Mouse (Mus musculus): Measurements from ENCODE around the gene Sestd1. TPM values are rescaled to one million over a fixed set of nuclear protein-coding genes. Genes with fewer than 3 reads are reported as not detected.

The Sestd1 gene
- total RNA-seq, 2 experiments from 2014 or later: 12.6 to 18.9 TPM

DNA sequence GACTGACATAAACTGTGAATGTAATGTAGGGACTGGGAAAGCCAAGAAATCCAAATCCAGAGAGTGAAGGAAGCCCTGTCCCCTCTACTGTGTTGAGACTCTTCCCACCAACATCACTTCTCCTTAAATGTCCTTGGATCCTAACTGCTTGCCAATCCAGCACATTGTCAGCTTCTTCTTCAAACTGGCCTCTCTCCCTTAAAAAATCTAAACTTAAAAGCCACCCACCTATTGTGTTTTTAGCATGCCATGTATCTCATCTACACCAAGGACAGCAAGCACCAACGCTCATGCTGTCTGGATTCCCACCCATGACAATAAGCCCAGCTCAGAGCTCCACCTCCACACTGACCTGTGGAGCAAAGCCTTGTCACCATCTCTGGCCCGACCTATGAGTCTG, 7.4 kb downstream of the Sestd1 start:
- DNase-seq (ENCODE audit: low spot score in 2 of 2): no peak

DNA sequence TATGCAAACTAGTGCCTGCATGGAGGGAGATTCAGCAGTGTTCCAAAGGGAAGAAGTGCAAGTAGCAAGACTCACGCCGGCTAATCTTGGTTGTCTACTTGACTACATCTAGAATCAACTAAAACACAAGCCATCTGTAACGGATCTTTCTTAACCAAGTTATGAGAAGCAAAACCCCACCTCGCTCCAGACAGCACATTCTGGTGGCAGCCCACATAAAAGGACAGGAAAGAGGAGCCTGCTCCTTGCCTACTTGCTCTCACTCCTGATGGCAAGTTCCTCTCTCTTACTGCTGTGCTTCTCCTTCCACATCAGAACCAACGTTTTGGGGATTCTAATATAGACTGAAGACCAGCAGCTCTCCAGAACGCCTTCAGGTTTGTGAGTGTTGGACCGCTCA, 9.6 kb downstream of the Sestd1 start:
- no peak for DNase-seq (ENCODE audit: low spot score in 2 of 2)

DNA sequence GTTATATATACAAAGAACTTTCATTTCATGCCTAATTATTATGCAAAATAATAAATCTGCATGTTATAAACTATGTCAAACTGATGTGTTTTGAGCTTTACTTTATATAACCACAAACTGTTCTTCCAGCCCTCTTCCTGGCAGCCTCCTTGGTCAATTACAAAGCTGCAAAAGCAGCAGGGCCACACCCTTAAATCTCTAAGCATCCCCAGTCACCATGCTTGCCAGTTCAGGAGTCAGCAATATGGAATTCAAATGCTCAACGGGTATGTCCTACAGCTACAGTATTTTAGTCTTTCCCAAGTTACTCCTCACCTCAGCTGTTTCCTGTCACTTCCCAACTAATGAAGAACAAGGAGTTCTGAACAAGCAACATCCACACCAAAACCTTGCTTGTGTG, 10.3 kb downstream of the Sestd1 start:
- no peak for DNase-seq (ENCODE audit: low spot score in 2 of 2)

DNA sequence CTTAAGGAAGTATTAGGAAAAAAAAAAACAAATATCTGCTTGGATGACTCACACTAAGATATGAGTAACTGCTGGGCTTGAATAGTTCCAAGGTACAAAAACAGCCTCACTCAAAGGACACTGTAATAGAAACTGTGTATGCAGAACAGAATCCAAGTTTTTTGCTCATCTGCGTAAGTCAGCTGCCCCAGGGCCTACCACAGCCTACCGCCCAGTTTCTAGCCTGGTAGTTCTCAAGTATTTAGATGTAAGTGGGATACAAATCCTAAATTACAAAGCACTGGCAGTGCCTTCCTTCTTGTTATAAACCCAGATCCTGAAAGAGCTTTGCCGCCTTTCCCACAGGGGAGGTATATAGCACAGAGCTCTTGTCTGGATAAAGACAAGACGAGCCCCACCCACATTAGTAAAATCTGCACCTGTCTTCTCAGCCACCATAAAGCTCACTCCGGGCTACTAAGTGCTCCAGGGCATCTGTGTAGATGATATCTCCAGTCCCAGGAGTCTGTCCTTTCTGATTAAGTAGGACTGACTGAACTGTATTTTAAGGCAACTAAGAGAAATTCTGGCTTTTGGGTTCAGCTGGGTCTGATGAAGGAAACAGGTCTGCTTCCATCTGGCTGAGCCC, 11.7 kb downstream of the Sestd1 start:
- DNase-seq (ENCODE audit: low spot score in 2 of 2): no peak

DNA sequence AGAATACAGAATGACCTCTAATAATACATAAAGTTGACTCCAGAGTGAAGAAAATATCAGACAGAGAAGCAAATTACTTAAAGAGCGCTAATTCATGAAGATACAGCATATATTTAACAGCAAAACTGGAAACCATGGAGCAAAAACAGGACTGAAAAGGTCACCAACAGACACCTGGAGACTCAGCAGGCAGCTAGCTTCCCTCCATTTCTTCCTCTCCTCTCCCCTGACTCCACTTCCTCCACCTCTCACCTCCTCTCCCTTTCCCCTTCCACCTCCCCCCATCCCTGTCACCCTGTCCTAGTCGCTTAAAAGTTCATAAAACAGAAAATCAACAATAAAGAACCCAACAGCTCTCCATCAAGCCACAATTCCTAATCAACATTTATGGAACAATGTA, 13.5 kb downstream of the Sestd1 start:
- DNase-seq (ENCODE audit: low spot score in 2 of 2): no peak

DNA sequence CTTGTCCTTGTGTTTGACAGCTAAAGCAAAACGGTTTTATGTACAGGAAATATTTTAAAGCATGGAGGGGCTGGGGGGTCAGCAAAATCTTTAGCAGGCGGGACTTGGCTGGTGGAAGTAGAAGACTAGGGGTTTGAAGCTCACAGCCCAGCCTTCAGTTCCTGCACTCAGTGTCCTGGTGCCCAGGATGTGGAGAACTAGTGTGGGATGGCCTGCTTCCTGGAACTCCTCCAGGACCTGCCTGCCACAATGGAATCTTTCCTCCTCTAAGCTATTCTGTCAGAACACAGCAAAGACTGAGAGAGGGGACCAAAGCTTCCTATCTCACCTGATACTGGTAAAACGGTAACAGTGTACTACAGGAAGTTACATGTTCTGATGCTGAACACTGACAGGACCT, 14.4 kb downstream of the Sestd1 start:
- no peak for DNase-seq (ENCODE audit: low spot score in 2 of 2)

DNA sequence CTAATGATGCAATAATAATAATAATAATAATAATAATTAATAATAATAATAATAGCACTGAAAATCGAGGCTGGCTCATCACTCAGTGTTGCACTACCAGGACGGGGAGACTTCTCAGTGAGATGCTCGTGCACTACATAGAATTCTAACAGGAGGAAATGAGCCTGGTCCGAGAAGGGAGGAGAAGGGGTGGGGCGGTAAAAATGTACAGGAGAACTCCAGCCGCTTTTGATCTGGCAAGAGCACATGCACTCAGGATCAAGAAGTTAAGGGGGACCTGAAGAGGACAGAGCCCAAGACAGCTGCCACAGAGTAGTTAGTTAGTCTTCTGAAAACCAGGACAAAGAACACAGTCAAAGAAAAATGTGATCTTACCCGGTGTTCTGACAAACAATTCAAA, 15.1 kb downstream of the Sestd1 start:
- no peak for DNase-seq (ENCODE audit: low spot score in 2 of 2)

DNA sequence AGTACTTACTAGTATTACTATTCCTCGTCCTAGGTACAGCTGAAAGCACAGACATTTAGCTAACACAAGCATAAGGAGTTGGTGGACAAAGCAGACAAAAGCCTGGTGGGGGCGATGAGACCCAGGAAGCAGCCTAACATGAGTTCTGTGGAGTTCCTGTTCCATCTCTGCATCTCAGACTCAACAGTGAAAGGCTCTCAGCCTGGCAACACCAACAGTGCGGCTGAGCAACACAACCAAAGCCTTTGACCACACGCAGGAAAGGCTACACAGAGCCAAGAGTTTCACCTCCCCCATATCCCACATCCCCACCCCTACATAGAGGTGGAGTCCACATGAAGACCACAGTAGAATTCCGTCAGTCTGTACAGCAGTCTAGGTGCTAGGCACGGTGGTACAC, 15.8 kb downstream of the Sestd1 start:
- no peak for DNase-seq (ENCODE audit: low spot score in 2 of 2)

DNA sequence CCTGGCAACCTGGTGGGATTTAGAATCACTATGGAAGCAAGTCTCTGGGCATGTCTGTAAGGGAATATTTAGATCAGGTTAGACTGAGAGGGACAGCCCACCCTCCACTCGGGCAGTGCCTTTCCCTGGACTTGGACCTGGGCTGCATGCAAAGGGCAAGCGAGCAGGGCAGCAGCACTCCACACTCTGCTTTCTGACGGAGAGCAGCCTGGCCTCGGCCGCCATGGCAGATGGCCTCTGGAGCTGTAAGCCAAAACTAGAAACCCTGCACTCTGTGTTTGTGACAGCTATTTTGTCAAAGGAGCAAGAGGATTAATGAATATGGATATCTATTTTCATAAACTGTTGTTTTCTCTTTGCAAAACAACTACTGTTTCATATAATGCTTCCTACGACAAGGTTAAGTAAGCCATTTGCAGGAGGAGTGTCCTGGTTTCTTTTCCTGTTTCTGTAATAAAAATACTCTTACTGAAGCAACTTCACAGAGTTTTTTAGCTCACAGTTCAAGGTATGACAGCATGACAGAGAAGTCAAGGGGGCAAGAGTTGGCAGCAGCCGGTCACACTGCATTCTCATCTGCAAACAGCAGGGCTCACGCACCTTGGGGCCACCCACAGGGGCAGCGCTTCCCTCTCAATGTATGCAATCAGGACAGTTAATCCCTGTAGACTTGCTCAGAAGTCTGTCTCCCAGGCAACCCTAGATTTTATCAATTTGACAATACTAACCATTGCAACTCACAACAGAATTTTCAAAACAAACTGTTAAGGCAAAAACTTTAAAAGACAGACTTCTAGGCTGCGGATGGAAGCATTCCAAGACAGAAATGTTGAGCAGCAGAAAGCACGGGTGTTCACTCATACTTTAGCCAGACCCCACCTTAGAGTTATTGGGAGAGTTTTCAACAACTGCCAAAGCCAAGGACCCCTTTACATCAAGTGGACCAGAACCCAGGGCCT, 16.6 kb downstream of the Sestd1 start:
- no peak for DNase-seq (ENCODE audit: low spot score in 2 of 2)

DNA sequence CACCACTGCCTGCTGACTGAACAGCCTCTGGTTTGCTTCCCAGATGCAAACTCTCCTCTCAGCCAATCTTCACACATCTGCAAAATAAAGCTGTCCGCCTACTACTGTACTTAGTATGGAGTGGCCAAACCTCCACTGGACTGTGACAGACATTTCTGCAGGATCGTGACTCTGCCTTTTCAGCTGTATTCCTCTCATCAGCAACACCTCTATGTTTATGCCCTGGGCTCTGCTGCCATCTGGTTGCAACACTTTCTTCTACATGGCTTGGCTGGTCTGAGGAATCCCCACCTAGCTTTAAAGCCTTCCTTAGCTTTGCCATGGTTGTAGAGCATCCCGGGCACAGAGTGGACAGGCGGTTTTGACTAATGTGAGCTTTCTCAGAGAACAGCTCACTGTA, 20.3 kb downstream of the Sestd1 start:
- DNase-seq (ENCODE audit: low spot score in 2 of 2): no peak

DNA sequence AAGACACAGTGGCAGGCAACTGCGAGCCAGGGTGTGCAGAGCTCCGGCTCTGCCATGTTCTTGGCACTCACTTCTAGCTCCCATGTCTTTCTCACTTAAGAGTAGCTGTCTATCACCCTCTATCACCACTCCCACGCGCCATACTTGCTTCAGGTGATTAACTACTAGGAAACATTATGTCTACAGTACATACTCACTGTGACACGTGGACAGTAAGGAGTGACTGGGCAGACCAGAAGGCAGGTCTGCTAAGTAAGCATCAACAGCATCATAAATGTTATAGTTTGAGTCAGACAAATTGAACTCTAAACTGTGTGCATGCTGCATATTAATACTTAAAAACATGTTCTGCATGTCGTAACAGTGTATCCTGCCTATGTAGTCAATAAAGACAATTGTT, 27.2 kb downstream of the Sestd1 start:
- DNase-seq (ENCODE audit: low spot score in 2 of 2): no peak

DNA sequence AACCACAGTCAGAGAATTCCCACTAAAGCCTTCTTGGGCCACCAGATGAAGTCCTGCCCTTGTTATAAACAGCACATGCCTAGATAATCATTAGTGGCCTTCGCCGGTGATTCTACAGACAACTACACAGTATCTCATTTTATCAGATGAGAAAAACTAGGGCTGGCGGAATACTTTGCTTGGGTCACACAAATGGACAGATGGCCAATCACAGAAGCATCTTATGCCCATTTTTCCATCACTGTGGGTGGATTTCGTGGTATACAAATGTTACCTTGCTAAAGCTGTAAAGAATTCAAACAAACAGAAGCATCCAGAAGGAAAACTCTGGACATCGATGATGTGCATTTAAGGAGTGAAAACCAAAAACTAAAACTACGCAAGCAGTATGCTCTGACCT, 28.7 kb downstream of the Sestd1 start:
- DNase-seq (ENCODE audit: low spot score in 2 of 2): no peak

DNA sequence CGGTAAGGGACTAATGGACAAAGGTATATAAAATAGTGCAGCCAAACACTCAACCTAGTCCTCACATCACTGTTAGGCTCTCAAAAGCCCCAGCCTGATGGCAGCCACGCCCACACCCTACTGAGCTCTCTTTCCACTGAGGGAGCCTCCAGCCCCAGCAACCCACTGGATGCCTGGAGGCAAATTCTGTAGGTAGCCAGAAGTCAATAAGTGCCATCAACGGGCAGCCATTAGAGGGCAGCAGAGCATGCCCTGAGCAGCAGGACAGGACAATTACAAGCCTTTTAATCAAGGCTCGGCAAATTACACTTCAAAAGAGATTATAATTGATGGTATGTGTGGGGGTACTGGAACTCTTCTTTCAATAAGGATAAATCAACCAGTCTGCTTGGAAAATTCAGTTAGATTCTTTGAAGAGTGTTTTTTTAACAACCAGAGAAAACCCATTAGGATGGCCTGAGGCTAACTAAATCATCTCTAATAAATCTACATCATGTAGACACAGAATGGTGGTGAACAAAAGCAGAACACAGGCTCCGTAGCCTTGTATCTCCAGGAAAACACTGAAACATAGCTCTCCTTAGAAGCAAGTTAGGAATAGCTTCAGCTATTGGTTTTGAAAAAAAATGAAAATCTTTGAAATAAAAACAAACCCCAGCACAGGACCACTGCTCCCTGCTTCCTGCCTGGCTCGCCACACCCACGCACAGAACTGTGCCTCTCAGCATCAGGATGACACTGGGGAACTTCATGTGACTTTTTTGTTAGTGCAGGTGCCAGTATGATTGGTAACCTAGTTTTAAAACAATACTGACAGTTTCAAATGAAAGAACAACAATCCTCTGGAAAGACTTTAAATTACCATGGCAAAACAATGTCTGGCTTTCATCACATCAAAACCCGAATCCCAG, 30.4 kb downstream of the Sestd1 start:
- peak; percentile 54 to 56 for DNase-seq (ENCODE audit: low spot score in 2 of 2)

DNA sequence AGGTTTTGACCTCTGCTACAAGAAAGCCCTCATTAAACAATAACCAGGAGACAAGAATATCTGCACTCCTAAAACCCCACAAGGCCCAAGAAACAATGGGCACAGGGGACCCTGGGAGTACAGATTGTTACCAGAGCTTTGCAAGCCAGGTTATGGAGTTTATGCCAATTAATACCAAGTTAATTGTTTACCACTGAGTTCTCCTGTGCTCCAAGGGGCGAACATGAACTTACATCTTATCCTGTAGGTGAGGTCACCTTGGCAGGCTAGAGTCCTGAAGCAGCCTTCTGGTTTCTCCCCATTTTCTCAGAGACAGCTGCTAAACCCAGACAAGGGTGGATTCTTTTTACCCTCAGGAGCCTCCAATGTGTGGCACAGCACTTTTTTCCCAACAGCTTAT, 32.0 kb downstream of the Sestd1 start:
- DNase-seq (ENCODE audit: low spot score in 2 of 2): no peak

DNA sequence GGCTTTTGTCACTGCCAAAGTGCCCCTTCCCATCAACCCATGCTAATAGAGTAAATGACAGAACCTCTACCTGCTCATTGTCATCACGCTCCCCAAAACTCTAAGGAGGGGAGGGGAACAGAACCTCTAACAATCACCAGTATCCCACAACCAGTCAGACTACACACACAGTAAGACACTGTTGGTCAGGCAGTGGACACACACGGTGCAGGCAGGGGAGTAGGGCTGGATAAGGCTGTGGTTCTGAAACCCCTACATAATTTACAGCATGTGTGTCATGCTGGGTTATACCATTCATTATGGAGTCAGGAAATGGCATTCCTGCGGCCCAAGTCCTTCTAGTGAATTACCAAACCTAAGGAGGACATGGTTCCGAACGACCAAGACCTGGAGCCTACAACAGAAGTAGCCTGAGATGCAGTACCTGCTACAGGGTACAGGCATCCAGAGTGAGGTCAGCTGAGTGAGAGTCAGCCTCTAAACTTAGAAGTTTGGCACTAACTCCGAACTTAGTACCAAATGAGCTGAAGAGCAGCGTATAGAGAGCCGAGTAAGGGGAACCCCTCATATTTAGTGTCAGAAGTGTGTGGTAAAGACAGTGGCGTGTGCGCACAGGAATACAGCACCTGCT, 33.1 kb downstream of the Sestd1 start:
- no peak for DNase-seq (ENCODE audit: low spot score in 2 of 2)

DNA sequence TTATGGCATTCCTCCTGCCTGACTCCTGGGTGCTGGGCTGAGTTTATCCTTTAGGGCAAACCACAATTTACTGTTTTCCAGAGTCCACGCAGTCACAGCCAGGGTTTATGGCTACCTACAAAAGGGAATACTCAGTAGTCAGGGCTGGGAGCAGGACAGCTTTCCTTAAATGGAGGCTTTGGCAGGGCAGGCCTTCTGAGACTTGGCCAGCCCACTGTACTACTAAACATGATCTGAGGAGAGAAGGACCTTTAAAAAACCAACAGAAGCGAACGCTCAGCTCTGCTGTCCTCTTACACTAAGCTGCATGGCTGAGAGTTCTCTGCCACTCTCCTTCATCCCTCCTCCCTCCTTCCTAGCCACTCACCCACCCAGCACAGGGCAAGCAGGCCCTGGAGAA, 34.6 kb downstream of the Sestd1 start:
- no peak for DNase-seq (ENCODE audit: low spot score in 2 of 2)

DNA sequence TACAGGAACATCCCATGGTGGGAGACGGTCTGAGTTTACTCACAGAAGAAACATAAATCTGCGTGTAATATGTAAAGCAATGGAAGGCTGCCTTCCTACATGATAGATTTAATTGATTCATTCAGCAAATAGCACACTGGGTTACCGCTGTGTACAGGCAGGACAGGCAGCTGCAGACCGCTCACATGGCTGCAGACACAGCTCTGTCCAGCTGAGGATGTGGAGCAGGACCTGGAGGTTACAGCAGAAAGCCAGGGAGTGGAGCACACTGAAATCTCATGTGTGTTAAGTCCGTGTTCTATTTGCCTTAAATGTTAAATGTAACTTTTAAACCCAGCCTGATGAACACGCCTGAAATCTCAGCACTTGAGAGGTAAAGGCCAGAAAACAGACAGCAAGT, 38.1 kb downstream of the Sestd1 start:
- no peak for DNase-seq (ENCODE audit: low spot score in 2 of 2)

DNA sequence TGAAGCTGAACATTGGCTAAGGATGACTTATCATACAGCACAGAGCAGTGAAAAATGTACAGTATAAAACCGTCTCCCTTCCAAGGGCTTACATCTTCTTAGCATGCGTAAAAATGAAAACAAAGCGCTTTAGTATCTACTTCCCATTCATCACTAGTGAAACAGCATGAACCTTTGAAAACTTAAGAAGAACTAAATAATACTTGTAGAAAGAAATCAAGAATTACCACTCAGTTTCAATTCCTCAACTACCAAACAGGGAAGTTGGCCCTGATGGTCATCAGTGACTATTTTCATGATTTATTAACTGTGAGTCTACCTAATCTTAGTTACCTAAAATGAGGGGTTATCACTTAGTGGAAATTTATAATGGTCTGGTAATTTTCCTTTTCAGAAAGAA, 41.8 kb downstream of the Sestd1 start:
- DNase-seq (ENCODE audit: low spot score in 2 of 2): no peak

DNA sequence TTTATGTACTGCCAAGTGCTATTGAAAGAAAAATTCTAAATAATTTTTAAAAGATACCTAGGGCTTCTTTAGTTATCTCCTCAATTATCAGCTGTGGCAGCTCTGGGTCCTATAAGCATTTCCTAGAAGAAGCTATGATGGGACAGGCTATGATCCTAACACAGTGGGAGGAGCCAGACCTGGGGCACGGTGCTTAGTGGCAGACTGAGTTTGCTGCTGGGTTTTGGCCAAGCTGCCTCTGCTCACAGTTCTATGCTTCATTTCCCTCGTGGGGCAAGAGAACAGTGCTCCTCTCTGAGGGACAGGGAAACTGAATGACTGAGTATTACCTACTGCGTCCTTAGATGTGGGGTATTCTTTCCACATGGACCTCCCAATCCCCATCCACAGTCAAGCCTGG, 42.3 kb downstream of the Sestd1 start:
- DNase-seq (ENCODE audit: low spot score in 2 of 2): no peak

DNA sequence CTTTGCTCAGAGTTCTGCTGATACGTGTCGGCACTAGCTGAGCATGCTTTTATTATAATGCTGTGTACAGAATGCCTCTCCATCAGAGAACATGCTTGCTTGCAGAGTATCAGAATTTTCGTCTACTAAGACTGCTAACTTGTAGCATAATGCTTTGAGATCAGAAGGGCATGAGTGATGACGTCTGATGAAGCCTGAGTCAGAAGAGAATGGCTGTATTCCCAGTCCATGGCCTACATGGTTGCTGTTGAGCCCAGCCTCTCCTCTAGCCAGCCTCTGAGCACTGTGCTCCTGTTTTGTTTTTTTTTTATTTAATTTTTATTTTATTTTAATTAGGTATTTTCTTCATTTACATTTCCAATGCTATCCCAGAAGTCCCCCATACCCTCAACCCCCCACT, 43.5 kb downstream of the Sestd1 start:
- no peak for DNase-seq (ENCODE audit: low spot score in 2 of 2)

DNA sequence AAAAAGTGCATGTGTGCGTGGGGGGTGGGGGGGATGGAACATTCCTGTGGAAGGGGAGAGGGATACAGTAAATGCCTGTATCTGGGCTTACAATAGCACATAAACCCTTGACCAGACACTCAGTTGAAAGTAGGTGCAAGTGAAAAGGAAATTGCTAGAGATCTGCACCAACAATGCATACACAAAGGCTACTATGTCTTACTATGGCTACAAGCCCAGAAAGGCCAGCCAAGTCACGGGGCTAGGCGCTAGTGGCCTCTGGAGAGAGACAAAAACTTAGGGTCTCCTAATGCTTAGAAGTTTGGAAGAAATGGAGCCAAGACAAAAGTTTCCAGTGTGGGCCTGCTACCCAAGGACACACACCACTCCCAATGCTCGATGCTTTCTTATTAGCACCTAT, 44.5 kb downstream of the Sestd1 start:
- no peak for DNase-seq (ENCODE audit: low spot score in 2 of 2)
